7 mouse cellular contexts compared by ENCODE assay signal in the genomic region with DNA sequence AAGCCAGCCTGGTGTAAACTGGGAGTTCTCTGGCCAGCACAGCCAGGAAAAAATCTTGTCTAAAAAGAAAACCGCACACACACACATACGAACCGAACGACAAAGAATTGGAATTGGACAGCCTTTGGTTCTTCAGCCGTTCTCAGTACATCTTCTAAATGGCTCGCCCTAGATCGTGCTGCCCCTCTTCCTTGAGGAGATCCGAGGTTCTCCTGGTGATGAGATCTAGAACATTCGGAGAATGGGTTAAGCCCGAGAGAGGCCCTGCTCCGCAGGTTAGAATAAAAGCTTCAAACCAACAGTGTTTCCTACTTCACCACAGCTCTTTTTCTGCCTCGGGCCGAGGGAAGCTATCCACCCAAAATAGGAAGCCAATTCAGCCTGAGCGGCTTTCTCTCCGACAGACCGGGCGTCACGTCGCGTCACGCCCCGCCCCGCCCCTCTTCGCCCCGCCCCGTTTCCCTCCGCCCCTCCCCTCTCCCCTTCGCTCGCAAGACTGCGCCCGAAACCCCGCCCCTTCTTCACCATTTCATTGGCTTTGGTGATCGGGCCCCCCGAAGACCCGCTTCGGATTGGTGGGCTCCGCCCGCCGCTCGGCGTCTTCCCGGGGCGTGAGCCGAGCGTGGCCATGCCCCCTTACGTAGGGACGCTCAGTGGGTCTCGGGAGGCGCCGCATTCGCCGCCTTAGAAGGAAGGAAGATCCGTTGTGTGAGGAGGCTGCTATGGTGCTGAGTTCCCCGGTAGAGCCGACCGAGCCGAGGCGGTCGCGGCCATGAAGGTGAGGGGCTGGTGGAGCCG. TPM values are rescaled to one million over a fixed set of nuclear protein-coding genes. Genes with fewer than 3 reads are reported as not detected.
DNase-seq lines count a peak whose midpoint lies in the region; ATAC-seq lines count a peak whose summit lies in the region.

Gene Rnf34, plus strand, starts transcription at position 528 of the 798 bp plus-strand sequence.

- H3K9me3 ChIP-seq in embryonic facial prominence, embryonic 12.5 days = no peaks in the 10 kb centered on the region
- no peaks in the 10 kb centered on the region for H3K9me3 ChIP-seq in limb, embryonic 11.5 days (ENCODE audit: control insufficient read depth, low read length)
- H3K9me3 ChIP-seq in midbrain, embryonic 14.5 days (ENCODE audit: control insufficient read depth, low read length) = no peaks in the 10 kb centered on the region

- peak within 1 kb of the TSS; percentile 95 for H3K9ac ChIP-seq in embryonic facial prominence, embryonic 12.5 days
- peak within 1 kb of the TSS; percentile 95 for H3K9ac ChIP-seq in limb, embryonic 11.5 days (ENCODE audit: low read length)
- peak within 1 kb of the TSS; percentile 92 for H3K9ac ChIP-seq in midbrain, embryonic 14.5 days (replicated peaks; ENCODE audit: low read length)

- H3K4me2 ChIP-seq in embryonic facial prominence, embryonic 12.5 days (replicated peaks) = peak within 1 kb of the TSS; percentile 85
- H3K4me2 ChIP-seq in limb, embryonic 11.5 days (ENCODE audit: low read depth, severe bottlenecking) = peak within 1 kb of the TSS; percentile 96
- H3K4me2 ChIP-seq in midbrain, embryonic 14.5 days (ENCODE audit: low read length) = peak within 1 kb of the TSS; percentile 97

- no peaks in the 10 kb centered on the region for H3K36me3 ChIP-seq in embryonic facial prominence, embryonic 12.5 days
- H3K36me3 ChIP-seq in limb, embryonic 11.5 days (ENCODE audit: control insufficient read depth, insufficient read depth, low read length) = no peaks in the 10 kb centered on the region
- no peaks in the 10 kb centered on the region for H3K36me3 ChIP-seq in midbrain, embryonic 14.5 days (ENCODE audit: control insufficient read depth, insufficient read depth, low read length)

- peak within 1 kb of the TSS; percentile 92 for H3K27ac ChIP-seq in embryonic facial prominence, embryonic 12.5 days
- peak within 1 kb of the TSS; percentile 79; the same call in 1 of the 2 replicates for H3K27ac ChIP-seq in limb, embryonic 11.5 days (replicated peaks; ENCODE audit: low read depth, low read length)
- peak within 1 kb of the TSS; percentile 92 for H3K27ac ChIP-seq in midbrain, embryonic 14.5 days (replicated peaks; ENCODE audit: low read depth, low read length)

- peak within 1 kb of the TSS; percentile 91 for H3K4me3 ChIP-seq in embryonic facial prominence, embryonic 12.5 days
- H3K4me3 ChIP-seq in limb, embryonic 11.5 days (ENCODE audit: low read depth, low read length) = peak within 1 kb of the TSS; percentile 97
- peak within 1 kb of the TSS; percentile 76 for H3K4me3 ChIP-seq in midbrain, embryonic 14.5 days (replicated peaks; ENCODE audit: low read depth, low read length)

- no peaks in the 10 kb centered on the region for H3K27me3 ChIP-seq in embryonic facial prominence, embryonic 12.5 days
- H3K27me3 ChIP-seq in limb, embryonic 11.5 days (ENCODE audit: control insufficient read depth, insufficient read depth, low read length) = no peaks in the 10 kb centered on the region
- H3K27me3 ChIP-seq in midbrain, embryonic 14.5 days (ENCODE audit: control insufficient read depth, insufficient read depth, low read length) = no peaks in the 10 kb centered on the region

- peaks cover 13% of the 10 kb centered on the region for H3K4me1 ChIP-seq in embryonic facial prominence, embryonic 12.5 days
- peaks cover 9% of the 10 kb centered on the region for H3K4me1 ChIP-seq in limb, embryonic 11.5 days (ENCODE audit: control insufficient read depth, insufficient read depth, low read length)
- peaks cover 21% of the 10 kb centered on the region for H3K4me1 ChIP-seq in midbrain, embryonic 14.5 days (ENCODE audit: control insufficient read depth, insufficient read depth, low read length)

- peak; percentile 97 for DNase-seq in adrenal gland, postnatal 25 days
- peak; percentile 100 for DNase-seq in heart, adult 11 months
- peak; percentile 96 for DNase-seq in kidney, adult 18-20 months
- peak; percentile 97 for DNase-seq in limb, embryonic 11.5 days (ENCODE audit: low spot score)
- DNase-seq in midbrain, embryonic 14.5 days = peak; percentile 100
- peak; percentile 93 to 97 for DNase-seq in spleen, adult 18-20 months

- peak; percentile 100 for ATAC-seq in embryonic facial prominence, embryonic 12.5 days (ENCODE audit: insufficient number of reproducible peaks, insufficient read depth, low FRiP score, low TSS enrichment)
- peak; percentile 99 for ATAC-seq in limb, embryonic 11.5 days (ENCODE audit: insufficient number of reproducible peaks, low FRiP score, low TSS enrichment, low read depth)
- ATAC-seq in midbrain, embryonic 14.5 days (ENCODE audit: low FRiP score, low TSS enrichment) = peak; percentile 100

- under 1% methylated on average over 53 of the region's 61 CpGs for WGBS in embryonic facial prominence, embryonic 12.5 days
- under 1% methylated on average over 61 of the region's 61 CpGs for WGBS in limb, embryonic 11.5 days
- WGBS in midbrain, embryonic 14.5 days = under 1% methylated on average over 61 of the region's 61 CpGs

RNA-seq across cellular contexts. Expression of gene Rnf34, which starts in this region (rescaled TPM):
- 20.8 and 37.1 TPM in 2 replicates for total RNA-seq in adrenal gland, postnatal 25 days (2021)
- 36.7 and 40.7 TPM in 2 replicates for polyA plus RNA-seq in embryonic facial prominence, embryonic 12.5 days (2016; fragmentation: Nextera tagmentation; extraction: Ambion mirVana)
- polyA plus RNA-seq in limb, embryonic 11.5 days (2014; fragmentation: Nextera tagmentation; extraction: Ambion mirVana) = 56.2 and 57.5 TPM in 2 replicates
- 41.2 and 62.7 TPM in 2 replicates for polyA plus RNA-seq in midbrain, embryonic 14.5 days (2014; fragmentation: Nextera tagmentation; extraction: Ambion mirVana)

Comparison
In these comparisons a context has a peak if more than half of its experiments do, and no peak if none do; other contexts are left out.
1. Peak in every context shown above with its lines: DNase-seq, ATAC-seq, H3K4me3 ChIP-seq and H3K27ac ChIP-seq.